Mouse (Mus musculus) cerebellum, postnatal 25 days (tissue): ENCODE measurements around the gene Wdr70.

Source experiments
- DNase-seq, 2 experiments: peaks; one replicate each; pipeline ENCODE4 v3.0.0; 2021; ENCODE audit warnings: mixed read lengths in 2 of 2

Gene Wdr70

DNA sequence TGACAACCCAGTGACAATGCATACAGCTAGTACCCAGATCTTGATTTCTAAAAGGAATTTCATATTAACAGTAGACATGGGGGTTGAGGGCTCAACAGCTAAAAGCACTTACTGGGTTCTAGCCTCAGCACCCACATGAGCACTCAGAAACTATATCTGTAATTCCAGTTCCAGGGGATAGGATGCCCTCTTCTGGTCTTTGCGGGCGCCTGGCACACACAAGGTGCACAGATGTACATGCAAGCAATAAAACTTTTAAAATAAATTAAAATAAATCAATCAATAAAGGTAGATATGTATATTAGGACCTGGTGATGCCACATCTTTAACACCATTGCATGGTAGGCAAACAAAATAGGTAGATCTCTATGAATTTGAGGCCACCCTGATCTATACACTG, 71.5 kb downstream of the Wdr70 start:
- no peak for DNase-seq

DNA sequence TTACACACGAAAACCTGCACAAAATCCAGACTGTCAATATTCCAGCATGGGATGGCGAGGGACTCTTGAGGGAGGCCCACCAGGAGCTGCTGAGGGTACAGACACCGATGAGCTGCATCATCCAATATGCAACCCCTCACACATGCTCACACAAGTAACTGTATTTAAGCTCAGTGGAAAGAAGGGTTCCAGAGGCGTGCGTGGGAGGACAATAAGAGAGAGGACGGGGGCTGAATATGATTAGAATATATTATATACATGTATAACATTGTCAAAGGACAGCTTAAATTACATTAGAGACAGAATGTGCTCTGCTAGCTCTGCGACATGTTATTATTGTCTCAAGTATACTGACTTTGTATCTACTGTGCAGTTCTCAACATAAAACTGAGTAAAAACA, 87.6 kb downstream of the Wdr70 start:
- no peak for DNase-seq

DNA sequence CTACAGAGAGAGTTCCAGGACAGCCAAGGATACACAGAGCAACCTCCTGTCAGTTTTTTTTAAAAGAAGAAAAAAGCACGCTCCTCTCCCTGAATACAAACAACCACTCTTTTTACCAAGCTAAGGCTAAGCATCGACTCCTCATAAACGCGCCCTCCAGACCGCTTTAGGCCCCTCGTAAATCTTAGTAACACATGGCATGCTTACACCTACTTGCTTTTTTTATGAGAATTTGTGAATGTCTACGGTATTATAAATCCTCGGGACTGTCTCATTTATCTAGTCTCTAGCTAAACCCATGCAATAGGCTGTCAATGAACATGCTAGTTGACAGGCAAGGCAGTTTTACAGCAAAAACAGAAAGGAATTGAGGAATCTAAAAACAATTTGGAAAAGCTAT, 91.6 kb downstream of the Wdr70 start:
- DNase-seq: no peak

DNA sequence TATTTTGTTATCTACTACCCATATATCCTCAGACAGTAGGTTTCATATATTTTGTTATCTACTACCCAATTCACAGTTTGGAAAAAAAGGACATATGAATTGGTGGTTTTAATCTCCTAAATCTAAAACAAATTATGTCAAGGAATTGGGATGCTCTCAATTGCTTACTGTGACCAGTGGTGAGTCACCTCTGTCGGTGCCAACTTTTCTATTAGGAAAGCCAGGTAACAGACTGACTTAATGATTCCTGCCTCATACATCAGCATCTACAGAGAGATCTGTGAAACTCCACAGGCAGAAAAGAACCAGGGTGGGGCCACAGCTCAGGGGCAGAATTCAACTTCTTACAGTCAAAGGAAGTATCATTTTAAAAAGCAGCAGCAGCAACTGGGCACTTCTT, 93.0 kb downstream of the Wdr70 start:
- no peak for DNase-seq

DNA sequence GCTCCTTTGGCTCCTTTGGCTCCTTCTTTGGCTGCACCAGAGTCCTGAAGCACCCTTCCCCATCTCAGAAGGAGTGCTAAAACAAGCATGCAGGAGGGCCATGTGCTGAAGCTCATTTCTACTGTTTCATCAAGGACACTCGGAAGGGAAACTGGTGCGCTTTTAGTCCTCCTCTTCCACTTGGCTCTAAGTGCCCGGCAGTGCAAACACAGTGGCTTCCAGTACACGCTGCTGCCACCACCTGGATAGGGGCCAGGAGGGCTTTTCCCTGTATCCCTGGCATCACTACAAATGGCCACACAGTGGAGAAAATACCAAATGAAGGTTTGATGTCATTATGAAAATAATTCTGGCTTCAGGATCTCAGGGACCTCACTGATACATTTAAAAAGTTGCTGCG, 93.5 kb downstream of the Wdr70 start:
- peak; percentile 59 to 80 for DNase-seq

DNA sequence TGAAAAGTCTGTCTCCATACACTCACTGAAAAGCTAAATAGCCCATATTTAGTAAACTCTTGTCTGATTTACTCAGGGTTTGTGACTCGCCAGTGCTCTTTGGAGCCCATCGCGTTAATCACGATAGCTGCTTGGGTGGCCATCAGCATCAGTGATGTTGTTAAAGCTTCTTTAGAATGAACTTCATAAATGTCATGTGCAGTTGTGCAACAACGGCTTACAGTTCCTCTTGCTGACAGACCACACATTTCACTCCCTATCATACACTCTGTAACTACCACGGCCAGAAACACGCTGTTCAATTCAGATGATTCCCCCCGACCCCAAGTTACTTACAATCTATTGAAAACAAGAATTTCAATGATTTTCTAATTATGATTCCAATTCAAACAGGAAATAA, 95.2 kb downstream of the Wdr70 start:
- no peak for DNase-seq

DNA sequence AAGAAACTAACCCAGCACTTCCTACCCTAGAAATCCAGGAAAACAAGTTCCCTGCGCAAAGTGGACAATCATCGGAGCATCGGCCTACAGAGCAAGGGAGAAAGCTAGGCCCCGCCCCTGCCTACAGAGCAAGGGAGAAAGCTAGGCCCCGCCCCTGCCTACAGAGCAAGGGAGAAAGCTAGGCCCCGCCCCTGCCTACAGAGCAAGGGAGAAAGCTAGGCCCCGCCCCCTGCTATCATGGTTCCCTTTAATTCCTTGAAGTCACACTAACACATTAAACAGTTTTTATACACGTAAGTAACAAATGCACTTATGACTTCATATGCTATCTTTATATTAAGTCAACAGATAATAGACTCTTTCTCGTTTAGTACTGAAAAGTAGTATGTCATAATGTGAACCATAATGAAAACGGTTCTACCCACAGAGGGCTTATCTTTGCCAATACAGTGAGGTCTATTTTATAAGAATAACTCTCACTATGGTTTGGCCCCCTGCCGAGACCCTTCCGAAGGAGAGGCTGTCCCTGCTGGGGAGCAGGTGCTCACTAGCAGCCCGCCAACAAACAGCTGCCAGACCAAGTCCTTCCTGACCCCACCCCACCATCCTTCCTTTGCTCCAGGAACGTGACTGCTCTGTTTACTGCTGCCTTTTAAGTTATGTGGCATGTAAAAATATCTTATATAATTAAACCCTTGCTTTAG, 100.0 kb downstream of the Wdr70 start:
- DNase-seq: peak; percentile 52 to 77

DNA sequence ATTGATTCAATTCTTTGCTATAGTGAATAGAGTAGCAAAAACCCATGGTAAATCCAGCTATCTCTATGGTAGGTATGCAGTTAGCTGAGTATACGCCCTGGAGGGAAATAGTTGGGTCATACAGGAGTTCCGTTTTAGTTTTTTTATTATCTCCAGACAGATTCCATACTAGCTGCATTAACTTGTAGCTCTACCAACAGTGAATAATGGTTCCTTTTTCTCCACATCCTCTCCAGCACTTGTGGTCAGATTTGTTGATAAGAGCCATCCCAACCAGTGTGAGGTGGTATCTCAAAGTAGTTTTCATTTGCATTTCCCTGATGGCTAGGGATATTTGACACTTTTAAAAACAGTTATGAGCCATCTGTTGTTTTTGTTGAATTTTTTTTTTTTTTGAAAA, 100.9 kb downstream of the Wdr70 start:
- DNase-seq: no peak

DNA sequence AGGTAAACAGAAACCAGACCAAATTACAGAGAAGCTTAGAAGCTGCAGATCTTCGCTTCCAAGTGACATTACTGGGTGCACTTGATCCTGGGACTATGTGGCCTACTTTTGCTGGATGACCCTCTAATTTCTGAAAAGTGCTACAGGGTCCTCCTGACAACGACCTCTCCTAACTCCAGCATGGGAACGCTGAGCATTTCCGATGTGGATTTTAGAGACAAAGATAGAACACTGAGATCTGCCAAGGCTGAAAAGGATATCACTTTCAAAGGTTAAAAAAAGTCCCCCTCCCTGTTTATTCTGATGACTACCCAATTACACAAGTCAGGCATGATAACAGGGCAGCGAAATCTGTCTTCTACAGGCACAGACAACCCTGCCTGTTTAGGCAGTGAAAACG, 105.3 kb downstream of the Wdr70 start:
- DNase-seq: no peak

DNA sequence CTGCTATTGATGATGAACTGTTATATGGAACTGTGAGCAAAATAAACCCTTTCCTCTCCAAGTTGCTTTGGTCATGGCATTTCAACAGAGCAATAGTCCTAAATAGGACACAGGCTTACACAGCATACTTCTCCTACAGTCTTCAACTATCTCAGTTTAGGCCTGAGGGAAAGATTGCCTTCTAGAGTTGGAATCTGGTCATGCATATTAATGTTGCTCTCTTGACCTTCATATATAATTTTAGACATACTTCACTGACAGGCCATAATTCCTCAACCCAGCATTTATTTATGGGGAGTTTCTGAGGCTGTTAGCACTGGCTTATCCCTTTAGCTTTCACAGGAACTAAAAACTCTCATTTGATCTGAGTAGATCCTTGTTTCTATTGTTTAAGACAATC, 108.9 kb downstream of the Wdr70 start:
- no peak for DNase-seq

DNA sequence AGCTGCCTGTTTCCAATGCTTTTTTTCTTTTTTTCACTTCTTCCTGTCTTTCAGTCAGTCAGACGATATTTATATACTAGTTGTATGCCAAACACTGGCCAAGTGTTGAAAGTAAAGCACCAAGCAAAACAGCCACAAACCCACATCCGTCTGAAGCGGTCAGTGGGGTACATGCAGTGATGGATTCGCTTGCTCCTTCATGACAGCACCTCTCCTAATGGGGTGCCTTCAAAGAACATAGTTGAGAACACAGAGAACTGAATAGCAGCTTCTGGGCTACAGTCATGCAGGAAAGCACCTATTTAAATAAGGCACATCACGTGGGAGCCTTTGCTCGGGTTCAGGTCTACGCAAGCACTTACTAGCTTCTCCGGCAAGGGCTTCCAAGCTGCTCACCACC, 111.6 kb downstream of the Wdr70 start:
- no peak for DNase-seq

DNA sequence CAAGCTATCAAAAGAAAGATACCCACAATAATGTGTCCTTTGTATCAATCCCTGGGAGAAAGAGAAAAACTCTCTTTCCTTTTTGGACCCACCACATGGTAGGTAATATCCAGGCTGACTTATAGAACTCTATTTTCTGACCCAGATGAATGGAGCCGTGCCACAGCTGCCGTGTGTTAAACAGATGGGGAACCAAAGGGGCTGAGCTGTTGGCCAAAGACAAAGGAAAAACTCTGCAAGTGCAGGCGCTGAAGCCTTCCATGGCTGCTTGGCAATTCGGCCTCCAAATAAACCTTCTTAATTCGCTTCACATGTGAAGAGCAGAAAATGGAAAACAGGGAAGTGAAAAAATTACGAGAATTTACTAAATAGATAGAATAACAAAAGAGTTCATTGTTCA, 112.7 kb downstream of the Wdr70 start:
- DNase-seq: no peak

DNA sequence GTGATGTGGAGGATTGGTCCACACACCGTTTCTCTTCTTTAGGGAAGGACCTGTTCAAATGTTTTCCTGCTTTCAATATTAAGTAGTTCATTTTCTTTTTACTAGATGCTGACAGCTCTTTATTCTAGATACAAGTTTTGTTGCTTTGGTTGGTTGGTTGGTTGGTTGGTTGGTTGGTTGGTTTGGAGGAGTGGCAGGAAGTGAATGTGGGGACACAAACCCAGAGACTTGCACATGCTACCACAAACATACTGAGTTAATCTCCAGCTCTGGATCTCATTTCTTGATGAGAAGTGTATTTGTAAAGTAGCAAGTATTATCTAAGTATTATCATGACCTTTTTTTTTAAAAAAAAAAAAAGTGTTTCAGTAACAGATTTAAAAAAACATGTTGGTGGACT, 120.4 kb downstream of the Wdr70 start:
- no peak for DNase-seq

DNA sequence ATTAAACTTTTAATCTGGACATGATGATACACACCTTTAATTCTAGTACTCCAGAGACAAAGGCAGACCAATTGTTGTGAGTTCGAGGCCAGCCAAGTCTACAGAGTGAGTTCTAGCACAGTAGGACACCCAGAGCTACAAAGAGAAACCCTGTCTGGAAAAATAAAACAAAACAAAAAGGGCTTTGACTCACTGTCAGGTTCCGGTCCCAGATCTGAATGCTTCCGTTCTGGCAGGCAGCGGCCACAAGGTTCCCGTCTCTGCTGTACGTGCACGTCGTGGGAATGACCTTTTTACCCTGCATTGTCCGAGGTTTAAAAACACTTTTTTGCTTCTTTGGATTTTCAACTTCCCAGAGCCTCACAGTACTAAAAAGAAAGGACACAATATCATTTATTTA, 122.2 kb downstream of the Wdr70 start:
- DNase-seq: no peak

DNA sequence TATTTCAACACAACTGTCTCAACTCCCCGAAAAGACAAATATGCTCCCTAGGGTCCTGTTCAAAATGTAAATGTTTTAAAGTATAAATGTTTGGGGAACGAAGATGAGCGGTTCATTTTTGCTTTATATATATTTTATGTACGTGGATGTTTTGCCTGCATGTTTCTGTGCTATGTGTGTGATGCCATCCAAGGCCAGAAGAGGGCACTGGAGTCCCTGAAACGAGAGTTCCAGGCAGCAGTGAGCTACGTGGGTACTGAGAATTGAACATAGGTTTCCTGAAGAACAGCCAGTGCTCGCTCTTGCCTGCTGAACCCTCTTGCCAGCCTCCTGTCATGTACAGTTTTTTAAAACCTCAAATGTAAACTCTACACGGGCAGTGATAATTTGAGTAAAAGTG, 124.6 kb downstream of the Wdr70 start:
- DNase-seq: no peak

DNA sequence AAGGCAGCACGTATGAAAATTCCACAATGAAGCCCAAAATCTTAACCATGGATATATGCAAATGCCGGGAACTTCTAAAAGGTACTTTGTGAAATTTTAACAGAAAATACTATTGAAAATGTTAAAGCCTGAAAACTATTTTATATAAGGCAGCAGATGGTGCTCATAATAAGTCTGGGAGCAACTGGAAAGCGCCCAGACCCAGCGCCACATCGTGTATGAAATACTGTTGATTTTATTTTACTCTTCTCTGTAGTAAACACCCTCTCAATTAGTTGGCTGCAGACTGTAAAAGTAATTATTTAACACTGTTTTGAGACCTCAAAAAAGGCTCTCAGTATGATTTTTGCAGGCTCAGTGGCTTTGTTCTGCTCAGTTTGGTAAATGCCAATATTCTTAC, 126.5 kb downstream of the Wdr70 start:
- no peak for DNase-seq

DNA sequence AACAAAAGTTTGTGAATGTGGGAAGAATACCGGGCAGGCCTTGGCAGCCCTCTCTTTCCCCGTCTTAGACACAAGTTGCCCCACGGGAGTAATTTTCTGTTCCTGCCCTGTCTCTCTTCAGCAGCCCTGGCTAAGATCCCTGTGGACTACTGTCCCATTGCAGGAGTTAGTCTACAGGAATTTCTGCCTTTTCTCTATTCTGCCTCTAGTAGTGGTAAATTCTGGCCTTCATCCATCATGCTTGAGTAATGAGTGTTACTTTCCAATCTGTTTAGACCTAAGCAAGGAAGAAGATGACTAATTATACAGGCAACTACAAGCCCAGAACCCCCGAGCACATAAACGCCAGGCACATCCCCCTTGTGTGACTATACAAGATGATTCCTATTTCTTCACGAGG, 136.2 kb downstream of the Wdr70 start:
- no peak for DNase-seq

DNA sequence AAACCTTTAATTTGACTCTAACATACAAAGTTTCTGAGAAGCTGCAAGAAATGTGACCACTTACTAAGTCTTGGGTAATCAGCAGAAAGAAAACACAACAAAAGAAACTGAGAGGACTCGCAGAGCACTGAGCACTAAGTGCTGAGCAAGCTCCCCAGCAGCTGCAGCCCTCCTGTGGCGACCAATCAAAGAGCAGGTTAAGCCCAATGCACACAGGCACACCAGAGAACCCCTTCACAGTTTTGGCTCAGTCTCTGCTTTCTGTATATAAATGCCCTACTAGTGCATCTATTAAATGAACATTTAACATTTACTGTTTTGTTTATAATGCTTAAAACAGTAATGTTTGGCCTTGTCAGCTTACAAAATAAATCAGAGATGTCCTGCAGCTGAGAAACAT, 137.5 kb downstream of the Wdr70 start:
- no peak for DNase-seq

DNA sequence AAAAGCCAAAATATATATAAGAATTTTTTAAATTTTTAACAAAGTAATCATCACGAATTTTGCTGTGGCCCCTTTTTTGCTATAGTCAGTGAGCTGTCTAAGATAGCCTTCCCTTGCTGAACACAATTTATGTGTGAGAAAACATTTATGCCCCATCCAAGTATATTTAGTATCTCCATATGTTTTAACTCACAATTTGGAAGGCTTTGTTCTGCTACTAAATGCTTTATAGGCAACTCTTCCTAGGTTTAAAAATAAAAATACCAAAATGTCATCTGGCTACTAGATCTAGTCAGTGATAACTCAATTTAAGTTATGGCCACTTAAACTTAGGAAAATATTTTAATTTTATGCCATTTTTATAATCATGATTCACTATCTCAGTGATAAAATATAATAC, 142.1 kb downstream of the Wdr70 start:
- no peak for DNase-seq

DNA sequence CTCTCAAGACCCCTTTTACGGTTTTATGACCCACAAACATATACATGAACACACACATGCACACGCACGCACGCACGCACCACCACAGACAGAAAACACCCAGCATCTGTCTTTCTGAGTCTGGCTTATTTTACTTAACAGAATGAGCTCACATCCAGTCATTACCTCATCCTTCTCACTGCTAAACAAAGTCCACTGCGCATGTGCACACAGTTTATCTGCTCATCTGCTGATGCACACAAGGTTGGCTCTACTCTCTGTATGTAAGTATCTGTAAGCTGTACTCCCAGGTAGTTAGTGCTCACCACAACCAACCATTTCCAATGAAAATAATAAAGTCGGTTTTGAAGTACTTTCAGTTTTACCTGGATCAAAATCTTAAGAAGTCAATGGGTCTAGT, 148.4 kb downstream of the Wdr70 start:
- DNase-seq: no peak

DNA sequence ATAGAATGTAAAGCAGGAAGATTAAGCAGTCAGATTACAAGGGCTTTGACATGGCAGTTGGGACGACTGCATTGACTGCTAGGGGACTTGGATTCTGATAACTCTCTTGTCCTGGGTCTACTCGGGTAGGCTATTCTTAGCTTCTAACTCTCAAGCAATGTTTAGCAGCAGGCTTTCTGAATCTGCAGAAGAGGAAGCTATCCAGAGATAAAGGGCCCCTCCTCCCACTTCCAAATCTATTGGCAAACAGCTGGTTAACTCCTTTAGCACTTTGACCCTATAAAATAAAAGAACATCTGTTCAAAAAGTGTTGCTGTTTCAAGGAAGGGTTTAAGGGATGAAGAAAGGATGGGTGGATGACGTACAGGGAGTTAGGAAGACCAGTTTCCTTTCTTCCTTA, 157.3 kb downstream of the Wdr70 start:
- no peak for DNase-seq

DNA sequence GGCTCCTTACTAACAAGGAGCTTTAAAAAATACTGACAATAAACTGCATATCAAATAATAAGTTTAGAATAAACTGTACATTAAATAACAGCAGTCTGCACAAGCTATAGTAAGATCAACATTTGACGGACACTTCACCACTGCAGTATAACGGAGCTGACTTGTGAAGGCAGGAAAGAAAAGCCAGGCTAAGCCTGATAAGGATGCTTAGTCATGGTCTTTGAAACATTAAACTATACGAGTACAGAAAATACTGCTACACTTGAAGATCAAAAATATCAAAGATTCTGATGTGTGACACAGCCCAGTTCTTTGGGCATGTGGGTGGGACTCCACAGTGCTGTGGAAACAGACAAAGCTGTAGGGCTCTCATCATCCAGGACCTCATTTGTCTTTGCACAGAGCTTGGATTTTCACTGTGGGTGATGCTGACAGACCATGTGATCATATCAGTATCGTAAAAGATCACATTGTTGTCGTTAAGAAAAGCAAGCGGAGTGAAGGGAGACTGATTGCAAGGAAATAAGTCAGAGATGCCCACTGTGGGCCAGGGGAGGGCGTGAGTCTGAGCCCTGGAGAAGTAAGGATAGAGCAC, 163.3 kb downstream of the Wdr70 start:
- DNase-seq: no peak

DNA sequence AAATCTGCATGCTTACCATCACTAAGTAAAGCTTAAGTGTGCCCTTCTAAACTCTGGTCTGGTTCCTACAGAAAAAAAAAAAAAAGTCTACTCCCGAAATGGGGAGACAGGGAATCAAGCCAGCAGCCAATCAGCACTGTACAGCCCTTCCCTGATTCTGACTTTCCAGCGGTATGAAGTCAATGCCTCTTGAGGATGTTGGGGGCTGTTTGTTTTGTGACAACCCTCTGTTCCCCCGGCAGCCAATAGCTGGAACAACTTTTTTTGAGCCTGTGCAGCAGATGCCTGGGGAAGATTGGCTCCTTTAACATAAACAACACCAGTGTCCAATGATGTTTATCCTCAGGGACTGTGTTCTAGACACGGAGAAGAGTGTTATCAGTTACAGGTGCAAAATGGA, 164.4 kb downstream of the Wdr70 start:
- DNase-seq: no peak

DNA sequence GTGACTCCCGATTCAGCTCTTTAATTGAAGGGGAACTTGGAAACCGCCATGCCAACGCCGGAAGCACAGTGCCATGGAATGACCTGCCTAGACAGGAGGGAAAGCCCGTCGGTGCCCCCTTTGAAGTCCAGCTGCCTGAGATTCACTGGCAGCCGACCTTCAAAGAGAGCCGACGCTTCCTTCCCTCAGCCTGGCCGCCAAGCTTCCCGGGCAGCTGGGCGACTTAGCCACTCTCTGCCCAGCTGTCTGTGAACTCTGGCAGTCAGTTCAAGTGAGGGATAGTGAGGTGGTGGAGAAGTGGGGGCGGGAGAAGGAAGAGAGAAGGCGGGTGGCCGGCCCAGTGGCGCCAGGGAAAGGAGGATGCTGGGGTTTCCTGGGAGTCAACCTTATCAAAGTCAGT, 164.9 kb downstream of the Wdr70 start:
- no peak for DNase-seq

DNA sequence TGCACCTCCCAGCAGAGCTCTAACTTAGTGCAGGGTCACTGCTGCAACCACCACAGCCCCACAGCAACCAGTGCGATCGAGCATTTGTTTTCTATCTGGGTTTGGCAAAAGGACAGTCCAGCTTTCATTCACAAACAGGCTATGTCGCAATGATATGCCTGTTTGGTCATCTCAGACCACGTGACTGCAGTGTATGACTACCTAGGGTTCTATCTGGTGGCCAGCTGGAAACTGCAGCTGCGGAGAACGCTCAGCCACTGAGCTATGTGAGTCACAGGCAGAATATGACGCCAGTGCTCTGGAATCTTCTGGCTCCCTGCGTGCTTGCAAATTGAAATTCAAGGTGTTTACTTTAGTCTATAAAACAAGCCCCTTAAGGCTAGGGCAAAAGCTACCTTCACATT, 167.4 kb downstream of the Wdr70 start:
- no peak for DNase-seq
